Mouse (Mus musculus) lung, postnatal 0 days (tissue): ENCODE results near the gene Tns4.

ENCODE experiments used
- CTCF ChIP-seq: IDR thresholded peaks from 2 replicates; pipeline ENCODE4 v1.5.1; 2016; ENCODE audit warnings: antibody characterized with exemption, mild to moderate bottlenecking
- EP300 ChIP-seq: IDR thresholded peaks from 2 replicates; pipeline ENCODE4 v1.6.1; 2016; ENCODE audit warnings: antibody characterized with exemption, mild to moderate bottlenecking, control low read depth

GRCm38 (mm10) chr11:99104609-99105410, 15.7 kb upstream of the Tns4 start:
- TF ChIP-seq CTCF (no peak), EP300 (no peak)
